Mouse (Mus musculus): ENCODE results near the gene Sirt2.

DNA sequence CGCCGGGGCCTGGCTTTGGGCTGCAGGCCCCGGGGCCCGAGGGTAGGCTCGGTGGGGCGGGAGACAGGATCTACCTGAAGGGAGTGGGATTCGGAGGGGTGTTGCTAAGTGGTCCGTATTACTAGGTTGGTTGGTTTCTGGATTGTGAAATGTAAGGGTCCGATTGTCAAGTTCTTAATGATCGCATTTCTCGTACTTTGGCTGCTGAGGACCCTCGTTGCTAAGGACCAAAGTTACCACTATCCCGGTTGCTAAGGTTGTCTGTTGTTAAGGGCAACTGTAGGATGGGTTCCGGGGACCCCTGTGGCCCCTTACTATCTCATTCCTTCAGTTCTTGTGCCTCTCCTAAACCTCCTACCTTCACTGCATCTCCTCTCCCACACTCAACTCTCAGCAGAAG is 375 bp downstream of the Sirt2 start:
- TF ChIP-seq POLR2A (IDR thresholded peaks at IDR 0.05; ENCODE audit: borderline replicate concordance, insufficient read depth, low read length) (no peak), CTCF (IDR thresholded peaks at IDR 0.05; ENCODE audit: borderline replicate concordance, insufficient read depth, low read depth, low read length) (no peak)

Data from cerebellum, adult 2 months (tissue).